Mouse (Mus musculus) kidney, postnatal 36 days (tissue): ENCODE measurements at regions not wholly inside any gene's neighbourhood (a gene's known extent, or its start where the extent isn't known, plus 50 kb on each side); places are given as distances from the start of the nearest gene placed in this dataset.
A peak's percentile ranks its signal among the peaks of the same experiment; 100 is the strongest.

Experiments
- DNase-seq, 2 experiments: peaks; one replicate each; pipeline ENCODE4 v3.0.0; 2021 to 2022; ENCODE audit warnings: mixed read lengths in 2 of 2

- peak in 1 of 2 experiments; percentile 13 for DNase-seq
Measured at GRCm38 (mm10) chr4:80691774-80692485, 142.0 kb upstream of the Tyrp1 start.

- DNase-seq = no peak
Measured at GRCm38 (mm10) chr4:80712698-80713097, 121.2 kb upstream of the Tyrp1 start.

GRCm38 (mm10) chr4:80744975-80745734, 88.8 kb upstream of the Tyrp1 start:
- no peak for DNase-seq

- no peak for DNase-seq
Measured at GRCm38 (mm10) chr4:80752259-80752658, 81.7 kb upstream of the Tyrp1 start.

- DNase-seq = no peak
Measured at GRCm38 (mm10) chr4:80756114-80756513, 77.8 kb upstream of the Tyrp1 start.

GRCm38 (mm10) chr4:80764024-80764423, 69.9 kb upstream of the Tyrp1 start:
- no peak for DNase-seq

- peak; percentile 44 to 72 for DNase-seq
Measured at GRCm38 (mm10) chr4:80765781-80766180, 68.1 kb upstream of the Tyrp1 start.

- DNase-seq = no peak
Measured at GRCm38 (mm10) chr4:80767447-80767846, 66.5 kb upstream of the Tyrp1 start.
